Mouse (Mus musculus): ENCODE measurements around the gene Tspan31. TPM values are rescaled to one million over a fixed set of nuclear protein-coding genes. Genes with fewer than 3 reads are reported as not detected.

The Tspan31 gene
- polyA plus RNA-seq, 1 experiment from 2014 or later, result 154 TPM

DNA sequence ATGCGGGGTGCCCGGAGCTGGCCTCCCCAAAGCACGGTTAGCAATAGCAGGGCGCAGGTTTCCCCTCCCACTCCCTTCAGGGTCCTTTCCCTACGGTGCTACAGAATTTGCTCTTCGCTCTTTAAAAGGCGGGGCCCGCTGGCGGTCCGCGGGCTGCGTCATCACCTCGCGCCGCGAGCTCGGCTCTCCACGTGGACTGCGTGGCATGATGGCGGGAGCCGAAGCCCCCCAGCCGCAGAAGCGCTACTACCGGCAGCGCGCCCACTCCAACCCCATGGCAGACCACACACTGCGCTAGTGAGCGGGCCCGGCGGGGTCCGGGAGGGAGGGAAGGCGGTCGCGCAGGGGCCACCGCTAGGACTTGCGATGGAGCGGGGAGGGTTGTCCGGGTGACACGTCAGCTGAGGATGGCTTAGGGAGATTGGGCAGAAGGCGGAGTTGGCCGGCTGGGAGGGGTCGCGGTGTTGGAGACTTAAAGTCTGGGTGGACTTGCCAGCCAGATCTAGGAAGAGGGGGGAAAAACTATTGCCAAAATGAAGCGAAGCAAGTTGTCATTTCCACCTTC, 28.2 kb downstream of the Tspan31 start:
- H3K27ac ChIP-seq, result peak overlapping the region; percentile 97
- peak overlapping the region; percentile 98 for H3K4me3 ChIP-seq
- WGBS, result under 1% methylated on average over 44 of the region's 44 CpGs
- H3K36me3 ChIP-seq, result peaks cover 29% of the 10 kb centered on the region
- H3K4me1 ChIP-seq, result peaks cover 25% of the 10 kb centered on the region
- peaks cover 37% of the 10 kb centered on the region for H3K27me3 ChIP-seq (ENCODE audit: insufficient read depth, poor library complexity, severe bottlenecking)
- no peaks in the 10 kb centered on the region for H3K9me3 ChIP-seq
- peak; percentile 96 for DNase-seq (ENCODE audit: low spot score)

DNA sequence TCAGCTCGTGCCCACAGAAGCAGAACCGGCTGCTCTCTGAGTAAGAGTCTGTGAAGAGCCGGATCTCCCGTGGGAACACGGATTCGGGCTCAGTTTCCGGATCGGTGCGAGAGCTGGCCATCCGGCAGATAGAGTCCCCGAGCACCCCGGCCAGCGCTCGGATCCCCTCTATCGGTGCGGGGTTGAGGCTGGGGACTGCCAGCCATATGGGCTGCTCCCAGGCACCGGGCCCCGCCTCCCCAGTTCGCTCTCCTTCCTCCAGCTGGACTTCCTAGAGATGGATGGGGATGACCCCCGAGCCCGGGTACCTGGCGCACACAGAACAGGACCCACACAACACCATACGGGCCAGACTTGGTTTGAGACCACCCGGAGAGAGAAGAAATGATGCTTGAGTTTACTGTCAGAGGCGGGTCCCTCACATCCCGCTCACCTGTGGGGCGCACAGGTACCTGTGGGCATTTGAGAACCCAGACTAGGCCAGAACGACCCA, 28.7 kb downstream of the Tspan31 start, which contains the start of the genes Mettl1 and Eef1akmt3:
Gene Mettl1, plus strand, starts transcription at position 141 of the 493 bp plus-strand sequence.
Gene Eef1akmt3, minus strand, starts transcription at position 240 of the 493 bp plus-strand sequence.
- H3K36me3 ChIP-seq, result peaks cover 28% of the 10 kb centered on the region
- peaks cover 32% of the 10 kb centered on the region for H3K27me3 ChIP-seq (ENCODE audit: insufficient read depth, poor library complexity, severe bottlenecking)
- DNase-seq (ENCODE audit: low spot score), result no peak
- H3K27ac ChIP-seq, result peak within 1 kb of the TSS; percentile 97
- no peaks in the 10 kb centered on the region for H3K9me3 ChIP-seq
- peak within 1 kb of the TSS; percentile 98 for H3K4me3 ChIP-seq
- peaks cover 25% of the 10 kb centered on the region for H3K4me1 ChIP-seq
- WGBS, result 0% methylated on average over 28 of the region's 28 CpGs

- 2% methylated on average over 20 of the region's 20 CpGs for WGBS
- Histone ChIP-seq H3K36me3 (peaks cover 23% of the 10 kb centered on the region), H3K27ac (peak overlapping the region; percentile 97), H3K4me1 (peaks cover 25% of the 10 kb centered on the region), H3K9me3 (no peaks in the 10 kb centered on the region), H3K4me3 (peak overlapping the region; percentile 98), H3K27me3 (ENCODE audit: insufficient read depth, poor library complexity, severe bottlenecking) (peaks cover 35% of the 10 kb centered on the region)
- no peak for DNase-seq (ENCODE audit: low spot score)
These were observed 29.4 kb downstream of the Tspan31 start for GRCm38 (mm10) chr10:127040569-127041214.

GRCm38 (mm10) chr10:127037641-127038040, 32.4 kb downstream of the Tspan31 start:
- H3K36me3 ChIP-seq, result no peaks in the 10 kb centered on the region
- H3K27ac ChIP-seq, result no peak overlapping the region
- no peak overlapping the region for H3K4me3 ChIP-seq
- peaks cover 19% of the 10 kb centered on the region for H3K4me1 ChIP-seq
- DNase-seq (ENCODE audit: low spot score), result no peak
- H3K9me3 ChIP-seq, result no peaks in the 10 kb centered on the region
- 71% methylated on average over 12 of the region's 12 CpGs for WGBS
- H3K27me3 ChIP-seq (ENCODE audit: insufficient read depth, poor library complexity, severe bottlenecking), result peaks cover 35% of the 10 kb centered on the region

DNA sequence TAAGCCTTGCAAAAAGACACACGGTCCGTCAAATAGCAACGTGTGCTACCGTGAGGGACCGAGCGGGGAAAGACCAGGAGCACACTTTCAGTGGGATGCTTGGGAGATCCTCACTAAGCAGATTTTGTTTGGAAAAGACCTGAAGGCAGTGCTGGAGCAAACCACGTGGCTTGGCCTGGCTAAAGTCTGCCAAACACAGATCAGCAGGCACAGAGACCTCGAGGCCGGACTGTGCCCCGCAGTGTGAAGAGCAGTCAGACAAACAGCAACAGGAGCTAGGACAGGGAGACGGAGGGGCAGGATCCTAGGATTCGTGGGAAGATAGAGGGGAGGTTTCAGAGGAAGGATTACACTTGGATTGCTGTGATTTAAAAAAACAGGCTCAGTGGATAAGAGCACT, 33.8 kb downstream of the Tspan31 start:
- 78% methylated on average over 12 of the region's 12 CpGs for WGBS
- H3K36me3 ChIP-seq, result no peaks in the 10 kb centered on the region
- no peak overlapping the region for H3K27ac ChIP-seq
- H3K27me3 ChIP-seq (ENCODE audit: insufficient read depth, poor library complexity, severe bottlenecking), result peaks cover 34% of the 10 kb centered on the region
- H3K4me1 ChIP-seq, result peaks cover 7% of the 10 kb centered on the region
- H3K4me3 ChIP-seq, result no peak overlapping the region
- no peaks in the 10 kb centered on the region for H3K9me3 ChIP-seq
- DNase-seq (ENCODE audit: low spot score), result no peak

DNA sequence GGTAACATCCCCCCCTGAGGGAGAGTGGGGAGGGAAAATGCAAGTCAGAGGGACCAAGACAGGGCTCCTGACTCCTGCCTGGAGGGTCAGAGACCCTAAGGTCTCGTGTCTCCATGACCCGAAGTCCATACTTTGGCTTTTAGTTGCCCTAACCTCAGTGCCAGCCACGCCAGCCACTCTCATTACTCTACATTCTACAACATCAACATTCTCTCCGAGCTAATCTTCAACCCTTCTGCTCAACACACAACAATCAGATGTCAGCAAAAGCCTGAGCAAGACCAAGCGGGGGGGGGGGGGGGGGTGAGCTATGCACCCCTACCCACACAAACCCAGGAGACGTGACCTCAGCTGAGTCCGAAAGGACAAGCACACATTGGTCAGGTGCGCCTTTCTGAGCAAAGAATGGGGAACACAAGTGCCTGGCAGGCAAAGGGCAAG, 36.7 kb downstream of the Tspan31 start:
- WGBS, result 64% methylated on average over 8 of the region's 8 CpGs
- 0 out of 2 replicates have a peak, but pooled peaks cover 12% of the 10 kb centered on the region for H3K27me3 ChIP-seq (ENCODE audit: insufficient read depth, poor library complexity, severe bottlenecking)
- no peak overlapping the region for H3K4me3 ChIP-seq
- H3K9me3 ChIP-seq, result no peaks in the 10 kb centered on the region
- 0 out of 2 replicates have a peak, but pooled peaks cover 3% of the 10 kb centered on the region for H3K4me1 ChIP-seq
- peaks cover 11% of the 10 kb centered on the region for H3K36me3 ChIP-seq
- H3K27ac ChIP-seq, result no peak overlapping the region
- no peak for DNase-seq (ENCODE audit: low spot score)

DNA sequence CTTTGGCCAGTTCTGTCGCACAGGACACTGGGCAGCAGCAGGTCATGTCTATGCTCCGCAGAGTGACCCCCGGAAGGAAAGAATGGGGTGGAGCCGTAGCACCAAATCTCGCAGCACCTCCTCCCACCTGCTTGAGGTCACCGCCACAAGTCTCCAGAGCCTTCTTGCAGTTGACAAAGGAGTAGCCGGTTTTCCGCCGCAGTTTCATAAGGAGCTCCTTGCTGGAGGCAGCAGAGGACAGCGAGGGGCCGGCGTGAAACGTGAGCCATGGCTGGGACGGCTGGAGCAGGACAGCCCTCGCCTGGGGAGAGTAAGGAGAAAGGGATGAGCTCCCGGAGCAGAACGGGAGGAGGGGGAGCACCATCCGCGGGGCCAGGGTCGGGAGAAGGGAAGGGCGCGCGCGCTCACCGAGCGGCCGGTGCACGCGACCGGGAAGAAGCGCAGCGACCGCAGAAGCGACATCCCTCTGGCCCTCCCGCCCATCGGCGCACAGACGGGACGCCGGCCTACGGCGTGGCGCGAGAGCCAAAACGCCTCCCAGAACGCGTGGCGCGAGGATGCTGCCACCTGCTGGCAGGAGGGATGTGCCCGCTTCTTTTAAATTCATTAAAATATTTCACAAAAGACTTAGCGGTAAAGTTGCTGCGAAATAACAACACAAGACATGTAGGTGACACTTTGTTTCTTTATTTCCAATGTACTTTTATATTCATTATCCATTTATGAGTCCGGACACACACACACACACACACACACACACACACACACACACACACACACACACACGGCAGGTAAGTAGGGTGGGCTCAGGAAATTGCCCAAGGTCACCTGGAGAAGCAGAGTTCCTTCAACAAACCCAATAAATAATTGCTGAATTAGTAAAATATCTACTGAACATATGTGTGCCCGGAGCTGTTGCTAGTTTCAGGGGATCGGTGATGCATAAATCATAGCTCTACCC, 39.4 kb downstream of the Tspan31 start, which contains the start of gene Tsfm:
Gene Tsfm, minus strand, starts transcription at position 505 of the 961 bp plus-strand sequence.
- Histone ChIP-seq H3K27ac (peak within 1 kb of the TSS; percentile 96), H3K36me3 (peaks cover 38% of the 10 kb centered on the region), H3K4me3 (peak within 1 kb of the TSS; percentile 78), H3K27me3 (ENCODE audit: insufficient read depth, poor library complexity, severe bottlenecking) (no peaks in the 10 kb centered on the region), H3K4me1 (0 out of 2 replicates have a peak, but pooled peaks cover 3% of the 10 kb centered on the region), H3K9me3 (no peaks in the 10 kb centered on the region)
- 5% methylated on average over 56 of the region's 56 CpGs for WGBS
- peak; percentile 93 for DNase-seq (ENCODE audit: low spot score)

GRCm38 (mm10) chr10:127018422-127018821, 51.6 kb downstream of the Tspan31 start:
- H3K4me1 ChIP-seq, result no peaks in the 10 kb centered on the region; the same call in 1 of the 2 replicates
- no peak overlapping the region for H3K4me3 ChIP-seq
- 77% methylated on average over 16 of the region's 16 CpGs for WGBS
- DNase-seq (ENCODE audit: low spot score), result no peak
- H3K27me3 ChIP-seq (ENCODE audit: insufficient read depth, poor library complexity, severe bottlenecking), result no peaks in the 10 kb centered on the region
- no peaks in the 10 kb centered on the region for H3K9me3 ChIP-seq
- H3K36me3 ChIP-seq, result peaks cover 17% of the 10 kb centered on the region
- H3K27ac ChIP-seq, result no peak overlapping the region

Other genes with a start within 250 kb of the Tspan31 start
- 10.8 and 15.4 TPM in 2 replicates for gene Atp23, start 168.9 kb downstream of the Tspan31 start, polyA plus RNA-seq (2016; fragmentation: Nextera tagmentation; extraction: Ambion mirVana)
- gene Ctdsp2, start 91.5 kb downstream of the Tspan31 start, polyA plus RNA-seq (2016; fragmentation: Nextera tagmentation; extraction: Ambion mirVana), result 37.8 and 46.2 TPM in 2 replicates
- 0.07 TPM in 1 of 2 replicates, not detected in the other for gene Avil, start 69.6 kb downstream of the Tspan31 start, polyA plus RNA-seq (2016; fragmentation: Nextera tagmentation; extraction: Ambion mirVana)
- 114 TPM in 2 replicates for gene Tsfm, start 39.4 kb downstream of the Tspan31 start, polyA plus RNA-seq (2016; fragmentation: Nextera tagmentation; extraction: Ambion mirVana)
- gene Mettl1, start 28.9 kb downstream of the Tspan31 start, polyA plus RNA-seq (2016; fragmentation: Nextera tagmentation; extraction: Ambion mirVana), result 46.4 and 54.8 TPM in 2 replicates
- gene Eef1akmt3, start 28.8 kb downstream of the Tspan31 start, polyA plus RNA-seq (2016; fragmentation: Nextera tagmentation; extraction: Ambion mirVana), result 0.18 and 0.23 TPM in 2 replicates
- gene Cyp27b1, start 22.0 kb downstream of the Tspan31 start, polyA plus RNA-seq (2016; fragmentation: Nextera tagmentation; extraction: Ambion mirVana), result 0.09 TPM in 1 of 2 replicates, not detected in the other
- gene March9, start 10.1 kb downstream of the Tspan31 start, polyA plus RNA-seq (2016; fragmentation: Nextera tagmentation; extraction: Ambion mirVana), result 0.15 and 0.24 TPM in 2 replicates
- 1,495 and 2,024 TPM in 2 replicates for gene Cdk4, start 6.7 kb downstream of the Tspan31 start, polyA plus RNA-seq (2016; fragmentation: Nextera tagmentation; extraction: Ambion mirVana)
- gene Agap2, start 5.0 kb upstream of the Tspan31 start, polyA plus RNA-seq (2016; fragmentation: Nextera tagmentation; extraction: Ambion mirVana), result 0.50 TPM in 1 of 2 replicates, not detected in the other
- gene Os9, start 50.9 kb upstream of the Tspan31 start, polyA plus RNA-seq (2016; fragmentation: Nextera tagmentation; extraction: Ambion mirVana), result 44.4 and 48.8 TPM in 2 replicates
- 1.5 and 3.6 TPM in 2 replicates for gene B4galnt1, start 95.0 kb upstream of the Tspan31 start, polyA plus RNA-seq (2016; fragmentation: Nextera tagmentation; extraction: Ambion mirVana)
- gene Slc26a10, start 110.4 kb upstream of the Tspan31 start, polyA plus RNA-seq (2016; fragmentation: Nextera tagmentation; extraction: Ambion mirVana), result 9.2 and 12.9 TPM in 2 replicates
- 21.4 and 28.8 TPM in 2 replicates for gene Arhgef25, start 119.8 kb upstream of the Tspan31 start, polyA plus RNA-seq (2016; fragmentation: Nextera tagmentation; extraction: Ambion mirVana)
- gene Dtx3, start 125.5 kb upstream of the Tspan31 start, polyA plus RNA-seq (2016; fragmentation: Nextera tagmentation; extraction: Ambion mirVana), result 78.4 and 91.4 TPM in 2 replicates
- gene Pip4k2c, start 141.3 kb upstream of the Tspan31 start, polyA plus RNA-seq (2016; fragmentation: Nextera tagmentation; extraction: Ambion mirVana), result 27.9 and 29.3 TPM in 2 replicates
- gene Kif5a, start 193.1 kb upstream of the Tspan31 start, polyA plus RNA-seq (2016; fragmentation: Nextera tagmentation; extraction: Ambion mirVana), result 0.41 and 1.4 TPM in 2 replicates
- gene Dctn2, start 196.1 kb upstream of the Tspan31 start, polyA plus RNA-seq (2016; fragmentation: Nextera tagmentation; extraction: Ambion mirVana), result 155 and 167 TPM in 2 replicates
- 11.3 and 16.9 TPM in 2 replicates for gene Mbd6, start 218.8 kb upstream of the Tspan31 start, polyA plus RNA-seq (2016; fragmentation: Nextera tagmentation; extraction: Ambion mirVana)
- 119 and 140 TPM in 2 replicates for gene Mars, start 241.5 kb upstream of the Tspan31 start, polyA plus RNA-seq (2016; fragmentation: Nextera tagmentation; extraction: Ambion mirVana)